Mouse (Mus musculus): ENCODE results near the gene Rfpl4.

GRCm38 (mm10) chr7:5102564-5102963, 14.2 kb downstream of the Rfpl4 start:
- no peak for TF ChIP-seq POLR2A (IDR thresholded peaks at IDR 0.05; ENCODE audit: borderline replicate concordance, low read depth, low read length)
- TF ChIP-seq CTCF (IDR thresholded peaks at IDR 0.05; ENCODE audit: low read depth, low read length) = no peak
